Mouse (Mus musculus) neural tube, embryonic 13.5 days (tissue): ENCODE data around the gene Mast4. TPM values are rescaled to one million over a fixed set of nuclear protein-coding genes. Genes with fewer than 3 reads are reported as not detected.

Source experiments
- ATAC-seq: fragments of 200-750 bp; cut with Nextera tagmentation; 2 replicates; pipeline ENCODE4 v1.8.0; 2017; ENCODE audit warnings: low read depth, mild to moderate bottlenecking, moderate TSS enrichment, moderate library complexity
- H3K27ac ChIP-seq: fragments of 300-500 bp; sonication (generic); replicated peaks from 2 replicates; pipeline ENCODE4 v1.5.1; 2015; ENCODE audit warnings: moderate library complexity, mild to moderate bottlenecking, inconsistent platforms
- H3K27me3 ChIP-seq: fragments of 300-500 bp; sonication (generic); 2 replicates; pipeline ENCODE4 v1.6.1; 2015; ENCODE audit warnings: mild to moderate bottlenecking, inconsistent platforms
- H3K36me3 ChIP-seq: fragments of 300-500 bp; sonication (generic); 2 replicates; pipeline ENCODE4 v1.6.1; 2015; ENCODE audit warnings: mild to moderate bottlenecking, inconsistent platforms
- H3K4me1 ChIP-seq: fragments of 300-500 bp; sonication (generic); replicated peaks from 2 replicates; pipeline ENCODE4 v1.6.1; 2015; ENCODE audit warnings: inconsistent platforms
- H3K4me2 ChIP-seq: fragments of 300-500 bp; sonication (generic); 2 replicates; pipeline ENCODE4 v1.6.1; 2015; ENCODE audit warnings: inconsistent platforms, mild to moderate bottlenecking, moderate library complexity
- H3K4me3 ChIP-seq: fragments of 300-500 bp; sonication (generic); 2 replicates; pipeline ENCODE4 v1.5.1; 2015; ENCODE audit warnings: mild to moderate bottlenecking, inconsistent platforms
- H3K9ac ChIP-seq: fragments of 300-500 bp; sonication (generic); 2 replicates; pipeline ENCODE4 v1.6.1; 2015; ENCODE audit warnings: moderate library complexity, mild to moderate bottlenecking, inconsistent platforms
- H3K9me3 ChIP-seq: fragments of 300-500 bp; sonication (generic); 2 replicates; pipeline ENCODE4 v1.6.1; 2016; ENCODE audit warnings: inconsistent platforms
- WGBS: fragments of 180-500 bp; shearing (Covaris S2); methylation state at CpG from one replicate; pipeline ENCODE4 v1.1.7; 2015; 5-methylcytosine and 5-hydroxymethylcytosine counted together
- polyA plus RNA-seq: library from polyadenylated mRNA; unstranded; fragments of >200 nt; fragmentation: Nextera tagmentation; extraction: Ambion mirVana; gene quantifications from 2 replicates; pipeline ENCODE4 v1.2.1, GENCODE M21; 2015

Mast4 gene
- polyA plus RNA-seq, 1 experiment from 2014 or later = 19.5 TPM

DNA sequence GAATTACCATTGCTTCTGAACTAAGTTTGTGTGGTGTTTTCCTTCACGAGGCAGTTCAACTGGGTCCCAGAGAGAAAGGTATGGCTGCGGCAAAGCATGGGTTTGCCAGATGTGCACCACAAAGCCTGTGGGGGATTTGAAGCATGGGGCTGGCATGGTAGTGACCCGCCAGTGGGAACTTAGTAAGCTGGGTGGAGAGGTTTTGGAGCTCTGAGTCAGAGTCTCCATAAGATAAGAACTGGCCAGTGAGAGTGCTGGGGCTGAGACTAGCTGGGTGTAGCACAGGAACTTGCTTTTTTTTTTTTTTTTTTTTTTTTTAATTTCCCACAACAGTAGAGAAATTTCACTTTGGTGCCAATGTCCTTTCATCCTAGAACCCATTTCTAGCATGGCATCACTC is 73.9 kb downstream of the Mast4 start:
- Histone ChIP-seq H3K9ac (no peak overlapping the region), H3K27ac (no peak overlapping the region), H3K27me3 (no peaks in the 10 kb centered on the region), H3K36me3 (no peaks in the 10 kb centered on the region), H3K4me3 (no peak overlapping the region), H3K4me1 (no peaks in the 10 kb centered on the region), H3K4me2 (no peak overlapping the region), H3K9me3 (no peaks in the 10 kb centered on the region)
- no peak for ATAC-seq
- WGBS = 87% methylated on average over 3 of the region's 3 CpGs

- ATAC-seq = no peak
- Histone ChIP-seq H3K36me3 (no peaks in the 10 kb centered on the region), H3K9me3 (no peaks in the 10 kb centered on the region), H3K27ac (no peak overlapping the region), H3K4me3 (no peak overlapping the region), H3K27me3 (no peaks in the 10 kb centered on the region), H3K9ac (no peak overlapping the region), H3K4me1 (no peaks in the 10 kb centered on the region), H3K4me2 (no peak overlapping the region)
- 77% methylated on average over 3 of the region's 3 CpGs for WGBS
Observed at GRCm38 (mm10) chr13:103258106-103258505, 76.2 kb downstream of the Mast4 start.

GRCm38 (mm10) chr13:103254861-103255260 is 79.4 kb downstream of the Mast4 start:
- H3K9ac ChIP-seq = no peak overlapping the region
- H3K27me3 ChIP-seq = no peaks in the 10 kb centered on the region
- H3K36me3 ChIP-seq = no peaks in the 10 kb centered on the region
- ATAC-seq = no peak
- WGBS = 75% methylated on average over 3 of the region's 3 CpGs
- H3K27ac ChIP-seq = no peak overlapping the region
- H3K9me3 ChIP-seq = no peaks in the 10 kb centered on the region
- H3K4me2 ChIP-seq = no peak overlapping the region
- H3K4me3 ChIP-seq = no peak overlapping the region
- H3K4me1 ChIP-seq = no peaks in the 10 kb centered on the region

DNA sequence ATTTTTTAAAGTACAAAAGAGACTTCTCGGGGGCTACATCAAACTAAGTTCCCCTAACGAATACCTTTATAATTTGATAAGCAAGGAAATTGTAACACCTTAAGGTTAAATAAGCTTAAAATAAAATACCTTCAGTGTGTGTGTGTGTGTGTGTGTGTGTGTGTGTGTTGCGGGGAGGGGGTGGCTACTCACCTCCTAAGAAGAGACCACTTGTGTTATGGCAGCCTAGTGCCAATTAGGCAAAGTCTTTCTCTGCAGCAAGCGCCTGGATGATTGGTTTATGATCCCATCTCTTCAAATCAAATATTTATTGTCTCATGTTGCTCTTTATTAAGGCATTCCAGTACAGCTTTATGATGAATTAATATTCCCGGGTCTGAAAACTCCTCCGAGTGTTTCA is 81.2 kb downstream of the Mast4 start:
- H3K4me2 ChIP-seq = no peak overlapping the region
- H3K27me3 ChIP-seq = no peaks in the 10 kb centered on the region
- ATAC-seq = no peak
- H3K4me1 ChIP-seq = peaks cover 10% of the 10 kb centered on the region
- H3K36me3 ChIP-seq = no peaks in the 10 kb centered on the region
- 75% methylated on average over 6 of the region's 6 CpGs for WGBS
- no peak overlapping the region for H3K4me3 ChIP-seq
- H3K9ac ChIP-seq = no peak overlapping the region
- no peak overlapping the region for H3K27ac ChIP-seq
- no peaks in the 10 kb centered on the region for H3K9me3 ChIP-seq

GRCm38 (mm10) chr13:103248102-103249054 is 85.9 kb downstream of the Mast4 start:
- peak; percentile 74; the same call in 1 of the 2 replicates for ATAC-seq
- no peak overlapping the region for H3K9ac ChIP-seq
- no peak overlapping the region for H3K27ac ChIP-seq
- H3K4me2 ChIP-seq = 0 out of 2 replicates have a peak overlapping the region, but pooled peaks have one; percentile 16
- no peaks in the 10 kb centered on the region for H3K9me3 ChIP-seq
- WGBS = 24% methylated on average over 14 of the region's 14 CpGs
- no peaks in the 10 kb centered on the region for H3K36me3 ChIP-seq
- no peaks in the 10 kb centered on the region for H3K27me3 ChIP-seq
- H3K4me1 ChIP-seq = peaks cover 11% of the 10 kb centered on the region
- no peak overlapping the region for H3K4me3 ChIP-seq

GRCm38 (mm10) chr13:103246973-103247718 is 87.2 kb downstream of the Mast4 start:
- H3K4me1 ChIP-seq = peaks cover 11% of the 10 kb centered on the region
- ATAC-seq = no peak
- H3K27ac ChIP-seq = no peak overlapping the region
- no peaks in the 10 kb centered on the region for H3K9me3 ChIP-seq
- no peak overlapping the region for H3K4me2 ChIP-seq
- H3K27me3 ChIP-seq = no peaks in the 10 kb centered on the region
- H3K9ac ChIP-seq = no peak overlapping the region
- H3K36me3 ChIP-seq = no peaks in the 10 kb centered on the region
- no peak overlapping the region for H3K4me3 ChIP-seq
- 76% methylated on average over 5 of the region's 5 CpGs for WGBS

DNA sequence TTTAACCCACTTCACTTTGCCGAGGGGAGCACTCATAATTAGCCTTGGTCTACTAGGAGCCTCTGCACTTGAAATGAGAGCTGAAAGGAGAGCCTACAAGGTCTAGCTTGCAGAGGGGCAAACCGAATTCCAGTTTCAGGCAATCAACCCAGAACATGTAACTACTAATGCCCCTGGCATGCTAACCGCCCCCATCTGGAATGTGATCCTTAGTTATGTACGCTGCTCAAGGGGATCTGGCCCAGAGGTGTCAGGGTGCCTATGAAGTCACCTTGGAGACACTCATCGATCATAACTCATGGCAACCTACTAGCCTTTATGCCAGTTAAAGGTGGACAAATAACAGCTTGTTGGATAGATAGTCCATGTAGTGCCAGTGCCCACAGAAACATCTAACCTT is 88.9 kb downstream of the Mast4 start:
- no peak for ATAC-seq
- WGBS = 87% methylated on average over 5 of the region's 5 CpGs
- H3K4me3 ChIP-seq = no peak overlapping the region
- no peak overlapping the region for H3K27ac ChIP-seq
- H3K4me2 ChIP-seq = no peak overlapping the region
- H3K9ac ChIP-seq = no peak overlapping the region
- H3K27me3 ChIP-seq = no peaks in the 10 kb centered on the region
- H3K4me1 ChIP-seq = peaks cover 11% of the 10 kb centered on the region
- H3K9me3 ChIP-seq = no peaks in the 10 kb centered on the region
- no peaks in the 10 kb centered on the region for H3K36me3 ChIP-seq

- H3K4me2 ChIP-seq = no peak overlapping the region
- no peaks in the 10 kb centered on the region for H3K9me3 ChIP-seq
- H3K4me1 ChIP-seq = peaks cover 11% of the 10 kb centered on the region
- no peak for ATAC-seq
- no peak overlapping the region for H3K27ac ChIP-seq
- no peak overlapping the region for H3K4me3 ChIP-seq
- no peaks in the 10 kb centered on the region for H3K36me3 ChIP-seq
- H3K27me3 ChIP-seq = no peaks in the 10 kb centered on the region
- no peak overlapping the region for H3K9ac ChIP-seq
- 65% methylated on average over 4 of the region's 4 CpGs for WGBS
Observed at GRCm38 (mm10) chr13:103244053-103244452, 90.2 kb downstream of the Mast4 start.

- no peak overlapping the region for H3K9ac ChIP-seq
- H3K36me3 ChIP-seq = no peaks in the 10 kb centered on the region
- no peaks in the 10 kb centered on the region for H3K9me3 ChIP-seq
- no peaks in the 10 kb centered on the region for H3K4me1 ChIP-seq
- no peak overlapping the region for H3K27ac ChIP-seq
- H3K4me3 ChIP-seq = no peak overlapping the region
- no peak for ATAC-seq
- 89% methylated on average over 4 of the region's 4 CpGs for WGBS
- H3K27me3 ChIP-seq = no peaks in the 10 kb centered on the region
- H3K4me2 ChIP-seq = no peak overlapping the region
Observed at GRCm38 (mm10) chr13:103241092-103241491, 93.2 kb downstream of the Mast4 start.

DNA sequence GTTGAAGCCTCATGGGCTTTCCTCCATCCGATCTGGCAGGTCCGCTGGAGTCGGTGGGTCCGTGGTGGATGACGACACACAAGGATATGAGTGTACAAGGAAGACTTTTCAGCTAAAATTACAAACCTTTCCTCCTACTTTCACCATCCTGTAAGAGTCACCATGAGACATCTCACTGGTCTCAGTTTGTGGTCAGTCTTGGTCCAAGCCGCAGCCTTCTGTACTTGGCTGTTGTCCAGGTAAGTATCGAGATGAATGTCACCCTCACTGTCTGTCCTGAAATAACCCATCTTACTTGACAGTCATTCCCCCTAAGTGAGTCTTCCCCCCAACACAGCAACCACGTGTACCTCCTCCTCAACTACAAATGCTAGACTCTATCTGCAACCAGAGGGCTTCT is 94.6 kb downstream of the Mast4 start:
- no peak overlapping the region for H3K27ac ChIP-seq
- H3K4me3 ChIP-seq = no peak overlapping the region
- H3K9me3 ChIP-seq = no peaks in the 10 kb centered on the region
- no peaks in the 10 kb centered on the region for H3K36me3 ChIP-seq
- no peaks in the 10 kb centered on the region for H3K27me3 ChIP-seq
- H3K4me2 ChIP-seq = no peak overlapping the region
- H3K9ac ChIP-seq = no peak overlapping the region
- no peaks in the 10 kb centered on the region for H3K4me1 ChIP-seq
- WGBS = 92% methylated on average over 8 of the region's 8 CpGs
- ATAC-seq = no peak

DNA sequence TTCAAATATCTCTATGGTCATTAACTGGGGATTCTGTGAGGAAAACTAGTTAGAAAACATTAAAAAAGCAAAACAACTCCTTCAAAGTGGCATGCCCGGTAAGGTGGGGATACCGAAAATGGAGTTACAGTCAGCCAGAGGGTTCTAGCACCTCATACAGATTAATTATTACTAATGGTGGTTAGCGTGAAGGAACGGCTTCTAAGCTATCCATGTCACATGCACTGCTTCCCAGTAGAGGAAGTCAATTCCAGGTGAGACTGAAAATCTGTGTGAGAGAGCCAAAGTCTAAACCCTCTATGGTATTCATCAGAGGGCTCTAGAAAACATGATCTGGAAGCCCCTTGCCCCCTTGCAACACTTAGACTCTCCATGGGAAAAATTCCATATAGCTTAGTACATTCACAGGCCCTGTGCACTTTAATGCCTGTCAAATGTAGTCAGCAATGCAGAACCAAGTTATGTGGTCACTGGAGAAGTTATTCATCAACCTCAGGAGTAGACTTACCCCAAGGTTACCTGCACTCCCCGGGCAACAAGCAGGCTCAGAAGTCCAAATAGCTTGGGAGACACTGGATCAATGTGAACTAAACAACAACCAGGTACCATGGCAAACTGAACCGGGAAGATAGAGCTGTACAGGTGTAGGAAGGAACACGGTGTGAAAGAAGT is 96.1 kb downstream of the Mast4 start:
- no peak overlapping the region for H3K4me2 ChIP-seq
- H3K4me3 ChIP-seq = no peak overlapping the region
- no peaks in the 10 kb centered on the region for H3K9me3 ChIP-seq
- H3K4me1 ChIP-seq = no peaks in the 10 kb centered on the region
- H3K27me3 ChIP-seq = no peaks in the 10 kb centered on the region
- no peak overlapping the region for H3K9ac ChIP-seq
- no peaks in the 10 kb centered on the region for H3K36me3 ChIP-seq
- WGBS = 92% methylated on average over 7 of the region's 7 CpGs
- no peak overlapping the region for H3K27ac ChIP-seq
- no peak for ATAC-seq

DNA sequence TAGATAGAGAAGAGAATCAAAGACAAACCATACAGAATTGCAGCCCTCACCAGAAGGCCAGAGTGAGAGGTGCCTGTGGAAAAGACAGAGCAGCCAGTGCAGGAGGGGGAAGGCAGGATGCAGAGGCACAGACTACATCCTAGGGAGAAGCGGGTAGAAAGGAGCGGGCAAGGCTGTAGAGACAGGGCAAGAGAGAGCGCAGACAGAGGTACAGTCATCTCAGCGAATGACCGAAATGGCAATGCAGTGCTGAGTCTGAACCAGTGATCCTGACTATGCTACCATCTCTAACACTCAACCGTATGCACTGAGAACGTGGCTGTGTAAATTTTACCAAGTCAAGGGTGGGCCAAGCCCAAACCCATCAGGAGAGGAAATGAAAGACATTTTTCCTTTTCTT is 102.1 kb downstream of the Mast4 start:
- Histone ChIP-seq H3K4me2 (no peak overlapping the region), H3K27me3 (no peaks in the 10 kb centered on the region), H3K27ac (no peak overlapping the region), H3K9me3 (no peaks in the 10 kb centered on the region), H3K4me3 (no peak overlapping the region), H3K36me3 (no peaks in the 10 kb centered on the region), H3K4me1 (no peaks in the 10 kb centered on the region), H3K9ac (no peak overlapping the region)
- WGBS = 96% methylated on average over 7 of the region's 7 CpGs
- ATAC-seq = no peak
